Mouse (Mus musculus) forebrain, embryonic 16.5 days (tissue): ENCODE measurements at regions not wholly inside any gene's neighbourhood (a gene's known extent, or its start where the extent isn't known, plus 50 kb on each side); places are given as distances from the start of the nearest gene placed in this dataset.
"Not testable (repeated sequence)": the region's sequence is repeated elsewhere in the genome, so short reads cannot be mapped to it uniquely, and the experiment has no call there.

Experiments
- ATAC-seq: fragments of 200-750 bp; cut with Nextera tagmentation; 2 replicates; pipeline ENCODE4 v1.8.0; 2017; ENCODE audit warnings: mild to moderate bottlenecking, moderate library complexity
- H3K27ac ChIP-seq: fragments of 300-500 bp; sonication (generic); 2 replicates; pipeline ENCODE4 v1.5.1; 2014; ENCODE audit warnings: low read length, control low read depth
- H3K27me3 ChIP-seq: fragments of 300-500 bp; sonication (generic); replicated peaks from 2 replicates; pipeline ENCODE4 v1.6.1; 2014; ENCODE audit warnings: low read length; ENCODE audit not compliant: control insufficient read depth, insufficient read depth
- H3K36me3 ChIP-seq: fragments of 300-500 bp; sonication (generic); 2 replicates; pipeline ENCODE4 v1.6.1; 2014; ENCODE audit not compliant: control insufficient read depth, insufficient read depth
- H3K4me1 ChIP-seq: fragments of 300-500 bp; sonication (generic); replicated peaks from 2 replicates; pipeline ENCODE4 v1.6.1; 2014; ENCODE audit warnings: low read length; ENCODE audit not compliant: control insufficient read depth, insufficient read depth
- H3K4me2 ChIP-seq: fragments of 300-500 bp; sonication (generic); 2 replicates; pipeline ENCODE4 v1.6.1; 2014; ENCODE audit warnings: mild to moderate bottlenecking, low read length, control low read depth
- H3K4me3 ChIP-seq: fragments of 300-500 bp; sonication (generic); replicated peaks from 2 replicates; pipeline ENCODE4 v1.5.1; 2014; ENCODE audit warnings: mild to moderate bottlenecking, low read length, control low read depth
- H3K9ac ChIP-seq: fragments of 300-500 bp; sonication (generic); replicated peaks from 2 replicates; pipeline ENCODE4 v1.6.1; 2014; ENCODE audit warnings: low read depth, low read length, control low read depth
- H3K9me3 ChIP-seq: fragments of 300-500 bp; sonication (generic); 2 replicates; pipeline ENCODE4 v1.6.1; 2016; ENCODE audit warnings: low read length; ENCODE audit not compliant: control insufficient read depth
- WGBS: fragments of 180-500 bp; shearing (Covaris S2); extraction: QIAGEN DNeasy Blood & Tissue Kit; methylation state at CpG from one replicate; pipeline ENCODE4 v1.1.7; 2014; 5-methylcytosine and 5-hydroxymethylcytosine counted together

DNA sequence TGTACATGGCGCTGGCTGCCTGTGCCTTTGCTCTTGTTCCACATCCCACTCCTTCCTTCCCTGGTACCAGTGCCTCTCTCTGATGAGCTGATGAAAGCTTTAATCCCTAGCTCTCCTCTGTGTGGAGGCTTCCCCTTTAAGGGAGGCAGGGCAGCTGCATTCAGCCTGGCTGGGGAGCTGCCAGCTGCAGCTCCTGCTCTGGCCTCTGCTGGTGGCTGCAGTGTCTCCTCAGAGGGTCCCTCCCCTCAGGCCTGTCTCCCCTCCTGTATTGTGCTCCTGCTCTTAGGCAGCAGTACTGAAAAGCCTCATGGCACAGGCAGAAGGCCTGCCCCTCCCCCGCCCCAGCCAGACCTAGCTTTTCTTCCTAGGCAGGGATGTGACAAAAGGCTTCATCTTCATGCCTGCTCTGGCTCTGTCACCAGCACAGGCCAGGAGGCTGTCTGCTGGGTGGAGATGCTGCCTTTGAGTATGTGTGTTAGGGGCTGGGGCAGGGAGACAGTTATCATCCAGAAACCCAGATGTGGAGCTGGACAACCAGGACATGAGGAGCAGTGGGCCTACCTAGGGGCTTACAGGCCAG, 97.7 kb upstream of the Zcchc13 start:
- 7% methylated on average over 1 of the region's 2 CpGs for WGBS
- H3K9me3 ChIP-seq, H3K27me3 ChIP-seq, H3K4me2 ChIP-seq, H3K4me3 ChIP-seq, H3K36me3 ChIP-seq: not testable (repeated sequence)
- peak overlapping the region; percentile 35; the same call in 1 of the 2 replicates for H3K9ac ChIP-seq
- H3K27ac ChIP-seq, result peak overlapping the region; percentile 83
- peaks cover 20% of the 10 kb centered on the region for H3K4me1 ChIP-seq
- ATAC-seq, result peak; percentile 90

DNA sequence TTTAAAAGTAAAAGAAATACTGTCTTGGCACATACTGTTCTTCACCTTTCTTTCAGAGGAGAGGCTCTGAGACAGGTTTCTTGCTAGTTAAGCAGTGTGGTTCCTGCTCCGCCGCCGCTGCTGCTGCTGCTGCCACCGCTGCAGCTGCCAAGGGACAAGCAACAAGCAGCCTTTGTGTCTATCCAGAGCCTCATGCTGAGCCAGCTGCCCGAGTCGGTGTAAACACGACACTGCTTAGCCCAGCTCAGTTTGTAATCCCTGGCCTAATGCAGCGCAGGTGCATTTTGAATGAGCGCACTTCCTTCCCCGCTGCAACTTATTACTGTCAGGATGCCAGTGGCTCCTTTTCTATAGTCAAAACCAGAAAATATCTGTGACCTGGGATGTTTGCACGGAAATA, 97.1 kb upstream of the Zcchc13 start:
- peak overlapping the region; percentile 35 for H3K9ac ChIP-seq
- H3K4me2 ChIP-seq, result peak overlapping the region; percentile 25
- H3K27me3 ChIP-seq, result no peaks in the 10 kb centered on the region
- no peaks in the 10 kb centered on the region for H3K36me3 ChIP-seq
- H3K4me3 ChIP-seq, result no peak overlapping the region
- WGBS, result 0% methylated on average over 11 of the region's 11 CpGs
- ATAC-seq, result peak; percentile 61
- H3K27ac ChIP-seq, result peak overlapping the region; percentile 83
- no peaks in the 10 kb centered on the region for H3K9me3 ChIP-seq
- H3K4me1 ChIP-seq, result peaks cover 20% of the 10 kb centered on the region

DNA sequence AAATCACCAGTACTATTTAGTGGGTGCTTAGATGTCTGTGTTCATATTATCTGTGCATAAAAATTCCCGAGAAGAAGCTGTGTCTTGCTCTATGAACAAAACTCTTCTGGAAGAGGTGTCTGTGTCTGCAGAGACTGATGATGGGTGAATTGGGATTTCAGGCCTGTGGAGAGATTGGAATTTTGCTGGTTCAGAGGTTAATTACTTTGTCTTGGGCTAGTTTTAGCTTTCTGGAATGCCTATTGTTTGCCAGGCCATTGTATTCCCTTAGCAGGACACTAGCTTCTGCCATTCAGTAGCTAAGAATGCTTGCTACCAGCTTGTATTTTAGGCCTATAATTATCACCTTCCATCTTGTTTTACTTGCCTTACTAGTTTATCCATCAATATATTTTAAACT, 96.6 kb upstream of the Zcchc13 start:
- Histone ChIP-seq H3K9ac (no peak overlapping the region; the same call in 1 of the 2 replicates), H3K4me1 (peaks cover 20% of the 10 kb centered on the region), H3K36me3 (no peaks in the 10 kb centered on the region), H3K9me3 (no peaks in the 10 kb centered on the region), H3K4me2 (no peak overlapping the region), H3K27me3 (no peaks in the 10 kb centered on the region), H3K27ac (peak overlapping the region; percentile 83), H3K4me3 (no peak overlapping the region)
- WGBS, result 8% methylated on average over 1 of the region's 1 CpGs
- no peak for ATAC-seq

DNA sequence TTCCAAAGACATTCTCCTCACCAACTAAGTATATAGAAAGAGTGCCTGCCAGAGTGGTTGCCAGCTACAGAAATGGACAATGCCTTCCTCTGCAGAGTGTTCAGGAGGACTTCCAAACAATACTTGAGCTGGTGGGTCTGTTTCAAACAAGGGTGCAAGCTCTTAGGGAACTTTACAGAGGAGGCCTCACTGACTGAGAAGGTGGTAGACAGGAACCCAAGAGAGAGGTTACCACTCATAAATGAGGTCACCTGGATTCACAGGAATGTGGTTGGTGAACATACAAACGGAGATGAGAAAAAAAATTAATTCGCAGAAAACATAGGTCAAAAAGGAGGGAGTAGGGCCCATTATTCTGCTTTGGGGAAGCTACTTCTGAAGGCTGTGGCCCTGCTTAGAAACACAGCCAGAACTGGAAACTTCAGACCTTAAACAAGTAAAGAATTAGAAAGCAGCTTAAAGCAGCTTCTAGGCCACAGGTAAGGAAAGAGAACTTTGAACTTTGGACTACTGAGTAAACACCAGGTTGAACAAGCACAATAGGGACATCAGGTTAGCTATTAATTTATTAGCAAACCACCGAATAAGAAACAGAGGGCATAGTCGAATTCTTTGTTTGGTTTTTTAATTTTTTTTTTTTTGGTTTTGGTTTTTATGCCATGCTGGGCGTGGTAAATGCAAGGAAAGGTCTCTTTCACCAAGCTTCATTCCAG, 83.7 kb upstream of the Zcchc13 start:
- no peak for ATAC-seq
- no peak overlapping the region for H3K4me3 ChIP-seq
- no peak overlapping the region for H3K4me2 ChIP-seq
- H3K27me3 ChIP-seq, result no peaks in the 10 kb centered on the region
- peaks cover 8% of the 10 kb centered on the region for H3K4me1 ChIP-seq
- H3K9me3 ChIP-seq, result no peaks in the 10 kb centered on the region
- WGBS, result 81% methylated on average over 5 of the region's 5 CpGs
- H3K27ac ChIP-seq, result no peak overlapping the region
- no peaks in the 10 kb centered on the region for H3K36me3 ChIP-seq
- H3K9ac ChIP-seq, result no peak overlapping the region

DNA sequence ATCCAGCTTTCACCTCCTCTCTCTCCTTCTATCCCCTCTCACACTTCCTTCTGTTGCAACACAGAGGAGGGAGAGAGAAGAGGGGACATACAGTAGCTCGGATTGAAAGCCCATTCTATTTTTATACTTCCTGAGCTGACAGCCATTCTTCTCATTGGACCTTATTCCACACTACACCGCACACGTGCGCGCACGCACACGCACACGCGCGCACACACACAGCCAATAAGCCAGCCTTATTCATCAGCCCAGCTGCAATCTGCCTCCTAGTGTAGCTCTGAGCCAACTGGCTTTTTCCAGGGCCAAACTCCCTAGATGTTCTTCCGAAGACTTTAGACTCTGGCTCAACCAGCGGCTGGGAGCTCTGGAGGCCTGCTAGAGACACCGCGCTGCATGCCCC, 79.1 kb upstream of the Zcchc13 start:
- WGBS, result 71% methylated on average over 14 of the region's 14 CpGs
- H3K4me3 ChIP-seq, result no peak overlapping the region
- H3K27me3 ChIP-seq, result no peaks in the 10 kb centered on the region
- no peaks in the 10 kb centered on the region for H3K36me3 ChIP-seq
- H3K4me1 ChIP-seq, result peaks cover 16% of the 10 kb centered on the region
- H3K27ac ChIP-seq, result peak overlapping the region; percentile 33; the same call in 1 of the 2 replicates
- no peak overlapping the region; the same call in 1 of the 2 replicates for H3K4me2 ChIP-seq
- H3K9ac ChIP-seq, result no peak overlapping the region
- H3K9me3 ChIP-seq, result no peaks in the 10 kb centered on the region
- peak; percentile 32; the same call in 1 of the 2 replicates for ATAC-seq

DNA sequence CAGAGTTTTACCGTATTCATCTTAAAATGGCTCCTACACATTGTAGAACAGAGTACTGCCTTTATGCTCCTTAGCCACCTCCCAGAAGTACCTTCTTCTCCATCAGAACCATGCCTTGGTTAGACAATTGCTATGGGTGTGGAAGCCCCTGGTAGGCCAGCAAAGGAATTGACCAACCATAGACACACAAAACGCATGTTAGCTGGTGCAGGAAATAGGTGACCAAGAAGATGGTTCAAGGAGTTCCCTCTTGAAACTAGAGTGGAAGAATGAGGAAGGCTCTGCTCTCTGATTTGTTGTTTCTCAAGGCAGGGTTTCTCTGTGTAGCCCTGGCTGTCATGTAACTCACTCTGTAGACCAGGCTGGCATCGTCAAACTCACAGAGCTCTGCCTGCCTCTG, 77.2 kb upstream of the Zcchc13 start:
- Histone ChIP-seq H3K27ac (no peak overlapping the region), H3K27me3 (no peaks in the 10 kb centered on the region), H3K4me2 (no peak overlapping the region), H3K9ac (no peak overlapping the region), H3K9me3 (no peaks in the 10 kb centered on the region), H3K4me1 (peaks cover 25% of the 10 kb centered on the region), H3K4me3 (no peak overlapping the region), H3K36me3 (no peaks in the 10 kb centered on the region)
- 97% methylated on average over 3 of the region's 3 CpGs for WGBS
- ATAC-seq, result no peak

DNA sequence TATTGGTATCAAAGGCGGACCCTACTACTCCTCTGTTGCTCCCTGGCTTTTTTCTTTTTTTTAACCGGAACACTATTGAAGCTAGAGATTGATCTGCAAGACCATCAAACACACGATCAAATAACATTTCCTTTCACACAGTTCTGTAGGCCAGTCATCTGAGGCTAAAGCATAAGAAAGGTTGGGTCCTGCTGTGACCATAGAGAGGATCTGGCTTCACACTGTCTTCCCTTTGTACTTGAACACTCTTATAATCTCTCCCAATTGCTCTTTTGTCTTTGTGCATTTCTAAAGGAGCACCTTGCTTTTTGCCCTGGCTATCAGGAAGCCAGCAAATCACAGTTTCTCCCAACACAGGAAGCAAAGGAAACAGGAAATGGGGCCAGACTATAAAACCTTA, 76.8 kb upstream of the Zcchc13 start:
- Histone ChIP-seq H3K27ac (no peak overlapping the region), H3K4me3 (no peak overlapping the region), H3K27me3 (no peaks in the 10 kb centered on the region), H3K4me1 (peaks cover 25% of the 10 kb centered on the region), H3K9me3 (no peaks in the 10 kb centered on the region), H3K9ac (no peak overlapping the region), H3K4me2 (no peak overlapping the region), H3K36me3 (no peaks in the 10 kb centered on the region)
- no peak for ATAC-seq
- 81% methylated on average over 3 of the region's 3 CpGs for WGBS

DNA sequence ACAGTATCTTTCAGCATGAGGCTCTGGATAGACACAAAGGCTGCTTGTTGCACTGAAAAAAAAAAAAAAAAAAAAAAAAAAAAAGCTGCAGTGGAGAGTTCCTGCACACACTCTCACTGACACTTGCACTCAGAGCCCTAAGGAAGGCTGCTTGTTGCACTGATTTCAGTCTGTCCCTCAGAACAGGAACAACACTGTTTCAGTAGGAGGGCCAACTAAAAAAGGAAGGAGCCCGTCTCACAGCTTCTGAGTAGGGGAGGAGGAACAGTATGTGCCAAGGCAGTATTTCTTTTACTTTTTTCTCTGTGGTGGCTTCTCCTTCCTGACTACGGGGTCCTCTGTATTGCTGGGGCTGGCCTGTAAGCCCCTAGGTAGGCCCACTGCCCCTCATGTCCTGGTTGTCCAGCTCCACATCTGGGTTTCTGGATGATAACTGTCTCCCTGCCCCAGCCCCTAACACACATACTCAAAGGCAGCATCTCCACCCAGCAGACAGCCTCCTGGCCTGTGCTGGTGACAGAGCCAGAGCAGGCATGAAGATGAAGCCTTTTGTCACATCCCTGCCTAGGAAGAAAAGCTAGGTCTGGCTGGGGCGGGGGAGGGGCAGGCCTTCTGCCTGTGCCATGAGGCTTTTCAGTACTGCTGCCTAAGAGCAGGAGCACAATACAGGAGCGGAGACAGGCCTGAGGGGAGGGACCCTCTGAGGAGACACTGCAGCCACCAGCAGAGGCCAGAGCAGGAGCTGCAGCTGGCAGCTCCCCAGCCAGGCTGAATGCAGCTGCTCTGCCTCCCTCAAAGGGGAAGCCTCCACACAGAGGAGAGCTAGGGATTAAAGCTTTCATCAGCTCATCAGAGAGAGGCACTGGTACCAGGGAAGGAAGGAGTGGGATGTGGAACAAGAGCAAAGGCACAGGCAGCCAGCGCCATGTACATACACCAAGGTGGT, 75.1 kb upstream of the Zcchc13 start:
- H3K4me1 ChIP-seq, result peaks cover 25% of the 10 kb centered on the region
- not testable (repeated sequence) for H3K4me3 ChIP-seq, H3K36me3 ChIP-seq, H3K4me2 ChIP-seq, H3K9ac ChIP-seq, H3K9me3 ChIP-seq, H3K27me3 ChIP-seq
- ATAC-seq, result peak; percentile 92
- H3K27ac ChIP-seq, result peak overlapping the region; percentile 63
- 12% methylated on average over 4 of the region's 5 CpGs for WGBS

DNA sequence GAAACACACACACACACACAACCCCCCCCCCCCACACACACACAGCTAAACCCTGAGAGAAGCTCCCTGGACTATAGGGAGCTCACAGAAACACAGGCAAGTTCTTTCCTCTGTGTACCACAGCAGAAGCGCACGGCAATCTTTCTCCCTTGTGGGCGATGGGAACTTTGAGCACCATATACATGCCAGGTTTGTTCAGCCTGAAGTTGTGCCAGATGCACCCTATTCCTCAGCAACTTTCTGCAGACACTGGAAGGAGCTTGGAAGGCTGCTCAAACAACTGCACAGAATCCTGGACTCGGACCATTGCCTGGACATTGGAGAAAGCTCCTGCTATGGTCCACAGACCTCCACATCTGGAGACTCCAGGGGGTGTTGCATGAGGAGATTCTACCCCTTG, 74.3 kb upstream of the Zcchc13 start:
- Histone ChIP-seq H3K36me3 (no peaks in the 10 kb centered on the region), H3K4me2 (no peak overlapping the region), H3K27me3 (no peaks in the 10 kb centered on the region), H3K9ac (no peak overlapping the region), H3K27ac (peak overlapping the region; percentile 63), H3K4me3 (no peak overlapping the region), H3K9me3 (no peaks in the 10 kb centered on the region), H3K4me1 (peaks cover 21% of the 10 kb centered on the region)
- no peak; the same call in 1 of the 2 replicates for ATAC-seq
- 29% methylated on average over 4 of the region's 4 CpGs for WGBS
